Mouse (Mus musculus) layer of hippocampus, adult 2 months (tissue): ENCODE measurements around the gene Armt1. TPM values are rescaled to one million over a fixed set of nuclear protein-coding genes. Genes with fewer than 3 reads are reported as not detected.
"Not testable (repeated sequence)": the region's sequence is repeated elsewhere in the genome, so short reads cannot be mapped to it uniquely, and the experiment has no call there.

ENCODE experiments used
- DNase-seq, 2 experiments: peaks; one replicate each; pipeline ENCODE4 v3.0.0; 2022; ENCODE audit warnings: low spot score in 2 of 2
- H3K27ac ChIP-seq: fragments of 200-600 bp; 2 replicates; pipeline ENCODE4 v1.8.1; 2022
- H3K4me3 ChIP-seq: fragments of 200-600 bp; 2 replicates; pipeline ENCODE4 v1.8.1; 2022; ENCODE audit warnings: mild to moderate bottlenecking
- CTCF ChIP-seq: fragments of 200-600 bp; conservative IDR thresholded peaks from 2 replicates; pipeline ENCODE4 v1.8.1; 2022; ENCODE audit warnings: antibody characterized with exemption, mild to moderate bottlenecking, moderate library complexity
- total RNA-seq, 2 experiments: library from RNA; stranded (reverse); gene quantifications; 2 replicates each; pipeline ENCODE4 v1.2.3; 2021

Armt1 gene
- total RNA-seq, 2 experiments from 2014 or later = 24.0 to 24.9 TPM

DNA sequence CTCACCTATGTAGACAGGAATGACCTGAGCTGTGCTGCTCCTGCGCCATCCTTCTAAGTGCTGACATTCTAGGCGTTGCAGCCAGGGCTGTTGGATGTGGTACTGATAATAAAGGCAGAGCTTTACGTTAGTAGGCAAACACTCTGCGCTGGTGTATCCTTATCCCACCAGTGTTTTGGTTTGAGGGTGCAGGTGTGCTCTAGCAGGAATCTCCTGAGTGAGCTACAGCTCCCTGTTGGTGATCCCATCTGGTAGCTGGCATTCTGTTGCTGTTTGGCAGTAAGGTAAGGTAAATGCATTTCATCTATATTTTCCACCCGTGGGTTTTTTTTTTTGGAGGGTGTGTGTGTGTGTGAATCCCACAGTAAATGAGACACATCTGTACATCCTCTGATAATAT, 34.2 kb upstream of the Armt1 start:
- DNase-seq = no peak
- no peak for TF ChIP-seq CTCF
- H3K4me3 ChIP-seq = no peak overlapping the region
- no peak overlapping the region for H3K27ac ChIP-seq

DNA sequence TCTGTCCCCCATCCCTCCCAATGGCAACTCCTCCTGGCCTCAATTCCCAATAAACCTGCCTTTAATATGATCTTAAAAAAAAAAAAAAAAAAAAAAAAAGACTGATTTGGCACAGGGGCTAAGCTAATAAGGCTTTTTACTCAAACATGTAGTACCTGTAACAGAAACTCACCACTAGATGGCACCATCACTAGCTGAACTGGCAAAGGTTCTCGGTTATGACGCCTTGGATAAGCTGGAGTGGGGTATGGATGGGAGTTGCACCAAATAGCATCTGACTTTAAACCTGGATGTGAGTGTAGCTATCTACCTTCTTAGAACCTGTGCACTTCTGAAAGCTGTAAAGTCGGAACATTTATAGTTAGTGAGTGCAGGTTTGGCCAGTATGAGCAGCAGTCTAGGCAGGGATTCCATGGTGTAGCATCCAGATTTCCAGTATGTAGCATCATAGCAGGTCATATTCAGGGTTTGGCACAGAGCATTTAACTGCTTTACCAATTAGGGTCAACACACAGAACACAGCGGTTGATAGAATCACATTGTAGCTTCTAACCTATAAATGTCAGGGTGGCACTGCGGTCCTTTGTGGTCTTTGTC, 27.3 kb upstream of the Armt1 start:
- peak; percentile 68 to 69 for DNase-seq
- no peak overlapping the region for H3K4me3 ChIP-seq
- peak; percentile 87 for TF ChIP-seq CTCF

DNA sequence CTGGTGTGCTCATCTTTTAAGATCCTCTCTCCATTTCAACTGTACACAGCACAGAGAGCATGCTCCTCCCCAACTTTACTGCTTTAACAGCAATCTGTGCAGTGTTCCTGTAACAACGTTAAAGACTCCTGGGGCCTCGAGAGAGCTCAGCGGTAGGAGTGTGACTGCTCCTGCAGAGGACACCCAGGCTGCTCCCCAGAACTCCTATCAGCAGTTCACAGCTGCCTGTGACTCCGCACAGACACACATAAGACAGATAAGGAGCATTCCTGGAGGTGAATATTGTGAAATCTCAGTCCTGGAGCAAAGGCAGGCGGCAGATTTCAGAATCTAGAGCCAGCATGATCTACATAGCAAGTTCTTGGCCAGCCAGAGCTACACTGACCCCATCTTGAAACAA, 26.8 kb upstream of the Armt1 start:
- no peak for DNase-seq
- H3K27ac ChIP-seq = no peak overlapping the region
- no peak overlapping the region for H3K4me3 ChIP-seq
- TF ChIP-seq CTCF = no peak

More for the DNA sequence above, 27.3 kb upstream of the Armt1 start:
- no peak overlapping the region for H3K27ac ChIP-seq

DNA sequence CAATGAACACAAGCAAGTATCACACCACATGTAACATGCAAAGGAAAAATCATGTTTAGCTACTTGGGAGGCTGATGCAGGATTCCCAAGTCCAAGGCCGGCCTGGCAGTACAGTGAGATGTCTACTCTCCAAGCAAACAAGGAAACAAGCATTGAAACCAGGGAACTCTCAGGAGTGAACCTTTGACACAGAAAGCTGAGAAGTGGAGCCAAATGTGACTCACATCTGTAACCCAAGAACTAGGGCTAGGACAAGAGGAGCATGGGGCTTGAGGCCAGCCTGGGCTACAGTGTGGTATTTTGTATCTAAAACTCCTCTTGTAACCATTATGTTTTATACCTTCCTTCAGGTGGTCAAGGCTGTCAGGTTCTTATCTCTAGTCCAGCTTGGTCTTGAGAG, 25.1 kb upstream of the Armt1 start:
- Histone ChIP-seq H3K27ac (no peak overlapping the region), H3K4me3 (no peak overlapping the region)
- DNase-seq = no peak
- TF ChIP-seq CTCF = no peak

DNA sequence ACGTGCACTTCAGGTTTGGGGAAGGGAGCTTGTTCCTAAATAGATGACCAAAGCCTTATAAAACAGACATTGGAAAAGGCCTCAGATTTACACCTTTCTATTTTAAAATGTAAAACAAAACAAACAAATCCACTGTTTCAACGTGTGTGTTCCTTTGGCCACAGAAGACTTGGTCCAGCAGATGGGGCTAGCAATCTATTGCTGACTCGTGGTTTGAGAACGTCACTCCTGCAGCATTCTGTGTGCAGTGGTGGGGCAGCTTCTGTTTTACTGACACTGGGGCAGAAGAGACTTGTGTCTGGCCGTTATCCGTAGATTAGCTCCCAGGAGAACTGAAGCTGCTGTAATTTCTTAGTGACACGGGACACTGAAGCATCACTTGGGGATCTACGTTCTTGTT, 7.0 kb upstream of the Armt1 start:
- no peak for DNase-seq
- no peak overlapping the region for H3K27ac ChIP-seq
- peak; percentile 47 for TF ChIP-seq CTCF
- H3K4me3 ChIP-seq = no peak overlapping the region

DNA sequence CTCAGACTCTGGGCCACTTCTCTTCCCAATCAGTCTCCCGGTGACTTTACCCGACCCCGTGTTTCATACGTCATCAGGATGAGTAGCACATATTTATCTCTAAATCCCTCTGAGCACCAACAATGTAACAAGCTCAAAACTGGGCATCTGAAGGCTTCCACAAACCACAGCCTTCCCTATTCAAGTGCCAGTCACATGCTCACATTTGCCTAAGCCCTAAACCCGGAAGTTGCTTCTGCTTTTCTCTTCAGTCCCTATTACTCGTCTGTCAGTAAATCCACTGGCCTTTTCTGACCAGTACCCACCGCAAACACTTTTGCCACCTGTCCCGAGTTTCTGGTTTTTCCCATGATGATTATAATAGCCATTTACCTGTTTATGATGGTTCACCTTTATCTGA, 1.9 kb upstream of the Armt1 start:
- no peak overlapping the region for H3K27ac ChIP-seq
- no peak for DNase-seq
- TF ChIP-seq CTCF = no peak
- H3K4me3 ChIP-seq = no peak overlapping the region; the same call in 1 of the 2 replicates

DNA sequence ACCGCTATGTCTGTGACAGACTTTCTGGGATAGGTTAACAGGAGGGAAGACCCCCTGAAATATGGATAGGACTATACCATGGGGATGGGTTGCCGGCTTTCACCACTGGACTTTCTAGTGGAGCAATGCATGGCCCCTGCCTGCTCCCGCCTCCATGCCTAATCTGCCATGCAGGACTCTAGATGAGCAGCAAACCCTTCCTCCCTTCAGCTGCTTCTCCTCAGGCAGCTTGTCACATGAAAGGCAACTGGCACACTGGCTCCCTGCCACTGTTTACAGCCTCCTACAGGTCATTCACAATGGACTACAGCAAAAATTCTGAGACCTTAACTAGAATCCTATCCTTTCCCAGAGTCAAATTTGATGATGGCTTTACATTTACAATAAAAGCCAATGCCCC, 1.4 kb upstream of the Armt1 start:
- DNase-seq = no peak
- Histone ChIP-seq H3K4me3 (peak overlapping the region; percentile 94), H3K27ac (no peak overlapping the region)
- TF ChIP-seq CTCF = no peak

DNA sequence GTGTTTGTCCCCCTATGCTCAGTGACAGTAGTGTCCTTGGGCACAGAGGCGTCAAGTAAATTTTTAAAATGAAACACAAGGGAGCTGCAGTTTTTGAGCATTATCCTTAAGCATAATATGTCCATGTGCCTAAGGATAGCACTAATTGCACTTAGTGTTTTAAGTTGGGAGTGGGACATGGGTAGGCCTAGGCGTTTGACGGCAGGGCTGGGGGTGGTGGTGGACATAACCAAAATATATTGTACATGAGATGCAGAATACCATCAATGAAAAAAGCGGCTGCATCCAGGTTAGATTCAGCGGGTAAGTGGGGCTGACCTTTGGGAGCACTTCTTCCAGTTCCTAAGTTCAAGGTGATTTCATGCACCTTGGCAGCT, 533 bp upstream of the Armt1 start:
- Histone ChIP-seq H3K27ac (peak overlapping the region; percentile 98), H3K4me3 (peak overlapping the region; percentile 94)
- peak; percentile 18 for TF ChIP-seq CTCF
- DNase-seq = no peak

DNA sequence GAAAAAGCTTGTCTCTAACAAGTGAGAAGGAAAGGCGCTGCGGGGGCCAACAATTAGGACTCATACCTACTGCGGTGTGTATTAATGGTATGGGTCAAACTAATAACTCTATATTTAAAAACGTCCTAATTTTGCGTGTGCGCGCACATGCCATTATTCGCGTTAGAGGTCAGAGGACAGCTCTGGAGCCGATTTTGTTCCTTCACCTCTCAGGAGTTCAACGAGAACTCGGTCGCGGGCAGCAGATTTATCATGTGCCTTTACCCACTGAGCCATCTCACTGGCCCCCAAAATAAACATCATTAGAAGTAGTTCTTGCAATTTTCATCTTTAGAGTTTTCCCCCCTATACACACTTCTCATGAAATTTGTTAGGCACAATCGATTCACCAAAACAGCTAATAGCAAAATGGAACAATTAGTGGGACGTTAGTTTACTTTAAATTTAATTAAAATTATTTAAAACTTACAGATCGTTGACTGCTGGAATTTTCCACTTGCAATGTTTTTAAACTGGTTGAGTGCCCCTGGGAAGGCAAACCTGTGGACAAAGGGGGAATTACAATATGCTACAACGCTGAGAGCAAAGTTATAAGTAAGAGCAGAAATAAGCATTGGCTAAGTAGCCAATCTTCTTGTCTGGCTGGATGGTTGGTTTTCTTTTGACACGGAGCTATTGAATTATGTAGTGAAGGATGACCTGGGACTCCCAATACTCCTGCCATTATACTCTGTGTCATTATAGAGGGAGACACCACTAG, 909 bp downstream of the Armt1 start:
- peak; percentile 65 for TF ChIP-seq CTCF
- no peak for DNase-seq
- Histone ChIP-seq H3K27ac (peak overlapping the region; percentile 92), H3K4me3 (peak overlapping the region; percentile 94)

DNA sequence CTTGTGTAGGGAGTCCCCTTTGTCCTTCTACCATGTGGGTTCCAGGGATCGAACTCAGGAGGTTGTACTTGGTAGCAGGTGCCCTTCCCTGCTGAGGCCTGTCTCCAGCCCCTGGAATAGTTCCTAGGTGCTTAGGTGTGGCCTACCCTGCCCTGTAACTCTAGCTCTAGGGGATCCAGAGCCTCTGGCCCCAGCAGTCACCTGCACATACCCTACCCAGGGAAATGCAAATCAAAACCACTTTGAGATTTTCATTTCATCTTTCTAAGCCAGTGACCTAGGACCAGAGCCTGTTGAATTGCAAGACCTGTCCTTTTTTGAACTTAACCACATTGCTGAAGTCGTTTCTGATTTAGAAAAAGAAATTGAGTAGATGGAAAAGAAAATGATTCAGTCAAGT, 1.6 kb downstream of the Armt1 start:
- not testable (repeated sequence) for H3K4me3 ChIP-seq, H3K27ac ChIP-seq, DNase-seq

DNA sequence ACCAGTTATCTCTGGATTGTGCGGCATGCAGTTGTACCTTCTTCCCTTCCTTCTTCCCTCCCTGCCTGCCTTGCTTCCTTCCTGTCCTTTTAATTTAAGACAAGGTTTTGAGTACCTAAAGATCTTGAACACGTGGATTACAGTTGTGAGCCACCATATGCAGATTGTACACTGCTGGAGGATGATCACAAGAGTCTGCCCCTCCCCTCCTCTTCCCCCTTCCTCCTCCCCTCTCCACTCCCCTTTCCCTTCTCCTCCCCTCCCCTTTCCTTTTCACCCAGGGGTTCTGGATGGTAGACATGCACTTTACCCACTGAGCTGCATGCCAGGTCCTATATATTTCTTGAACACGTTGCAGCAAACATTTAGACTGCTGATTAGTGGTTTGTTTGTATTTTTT, 3.1 kb downstream of the Armt1 start:
- no peak for DNase-seq
- Histone ChIP-seq H3K27ac (no peak overlapping the region), H3K4me3 (no peak overlapping the region)
- no peak for TF ChIP-seq CTCF

DNA sequence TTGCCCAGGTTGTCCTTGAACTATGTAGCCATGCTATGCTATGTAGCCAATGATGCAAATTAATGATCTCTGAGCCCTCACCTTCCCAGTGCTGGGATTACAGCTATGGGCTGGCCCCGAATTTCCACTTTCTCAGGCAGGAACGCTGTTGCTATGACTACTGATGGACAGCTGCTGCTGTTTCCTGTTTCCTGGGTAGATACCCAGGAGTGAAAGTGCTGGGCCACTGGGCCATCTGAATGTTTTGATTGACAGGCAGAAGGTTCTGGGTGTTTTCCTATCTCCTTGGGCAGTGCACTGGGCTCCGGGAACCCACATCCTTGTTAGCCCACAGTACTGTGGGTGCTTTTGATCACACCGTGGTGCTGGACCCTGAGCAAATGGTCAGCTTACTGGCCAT, 24.1 kb downstream of the Armt1 start:
- TF ChIP-seq CTCF = no peak
- Histone ChIP-seq H3K27ac (no peak overlapping the region), H3K4me3 (no peak overlapping the region)
- DNase-seq = no peak

DNA sequence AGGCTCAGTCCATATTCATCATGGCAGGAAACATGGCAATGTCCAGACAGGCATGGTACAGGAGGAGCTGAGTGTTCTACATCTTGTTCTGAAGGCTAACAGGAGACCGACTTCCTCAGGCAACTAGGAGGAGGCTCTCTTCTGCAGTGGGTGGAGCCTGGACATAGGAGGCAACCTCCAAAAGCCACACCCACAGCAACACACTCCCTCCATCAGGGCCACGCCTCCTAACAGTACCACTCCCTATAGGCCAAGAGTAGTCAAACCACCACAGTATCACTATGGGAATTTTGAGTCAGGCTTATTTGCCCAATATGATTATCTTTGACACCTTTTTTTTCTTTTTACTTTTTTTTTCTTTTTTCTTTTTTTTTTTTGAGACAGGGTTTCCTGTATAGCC, 27.9 kb downstream of the Armt1 start:
- no peak for TF ChIP-seq CTCF
- no peak for DNase-seq
- no peak overlapping the region for H3K27ac ChIP-seq
- H3K4me3 ChIP-seq = no peak overlapping the region

DNA sequence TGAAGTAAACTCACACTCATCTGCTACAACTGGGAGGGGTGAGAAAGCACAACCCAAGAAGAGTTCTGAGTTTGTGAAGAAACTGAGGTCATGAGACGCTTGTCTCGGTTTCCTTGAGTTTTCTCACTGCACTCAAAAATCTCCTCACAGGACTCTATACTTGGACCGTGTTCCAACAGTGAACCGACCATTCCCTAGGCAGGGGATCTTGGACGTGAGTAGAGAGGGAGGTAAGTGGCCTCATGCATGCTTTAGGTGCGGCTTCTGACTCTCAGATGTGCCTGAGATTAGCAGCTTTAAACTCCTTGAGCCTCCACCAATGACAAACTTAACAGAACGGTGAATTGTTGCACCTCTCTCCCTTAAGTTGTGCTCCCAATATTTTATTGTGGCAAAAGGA, 33.5 kb downstream of the Armt1 start:
- no peak overlapping the region for H3K4me3 ChIP-seq
- DNase-seq = no peak
- no peak overlapping the region for H3K27ac ChIP-seq
- no peak for TF ChIP-seq CTCF
